Mouse (Mus musculus) layer of hippocampus, adult 2 months (tissue): ENCODE results near the gene Nudt3. TPM values are rescaled to one million over a fixed set of nuclear protein-coding genes. Genes with fewer than 3 reads are reported as not detected.

Source experiments
- DNase-seq, 2 experiments: peaks; one replicate each; pipeline ENCODE4 v3.0.0; 2022; ENCODE audit warnings: low spot score in 2 of 2
- H3K27ac ChIP-seq: fragments of 200-600 bp; 2 replicates; pipeline ENCODE4 v1.8.1; 2022
- H3K4me3 ChIP-seq: fragments of 200-600 bp; 2 replicates; pipeline ENCODE4 v1.8.1; 2022; ENCODE audit warnings: mild to moderate bottlenecking
- CTCF ChIP-seq: fragments of 200-600 bp; conservative IDR thresholded peaks from 2 replicates; pipeline ENCODE4 v1.8.1; 2022; ENCODE audit warnings: antibody characterized with exemption, mild to moderate bottlenecking, moderate library complexity
- total RNA-seq, 2 experiments: library from RNA; stranded (reverse); gene quantifications; 2 replicates each; pipeline ENCODE4 v1.2.3; 2021

Nudt3 gene
- total RNA-seq, 2 experiments from 2014 or later: 462 to 510 TPM

DNA sequence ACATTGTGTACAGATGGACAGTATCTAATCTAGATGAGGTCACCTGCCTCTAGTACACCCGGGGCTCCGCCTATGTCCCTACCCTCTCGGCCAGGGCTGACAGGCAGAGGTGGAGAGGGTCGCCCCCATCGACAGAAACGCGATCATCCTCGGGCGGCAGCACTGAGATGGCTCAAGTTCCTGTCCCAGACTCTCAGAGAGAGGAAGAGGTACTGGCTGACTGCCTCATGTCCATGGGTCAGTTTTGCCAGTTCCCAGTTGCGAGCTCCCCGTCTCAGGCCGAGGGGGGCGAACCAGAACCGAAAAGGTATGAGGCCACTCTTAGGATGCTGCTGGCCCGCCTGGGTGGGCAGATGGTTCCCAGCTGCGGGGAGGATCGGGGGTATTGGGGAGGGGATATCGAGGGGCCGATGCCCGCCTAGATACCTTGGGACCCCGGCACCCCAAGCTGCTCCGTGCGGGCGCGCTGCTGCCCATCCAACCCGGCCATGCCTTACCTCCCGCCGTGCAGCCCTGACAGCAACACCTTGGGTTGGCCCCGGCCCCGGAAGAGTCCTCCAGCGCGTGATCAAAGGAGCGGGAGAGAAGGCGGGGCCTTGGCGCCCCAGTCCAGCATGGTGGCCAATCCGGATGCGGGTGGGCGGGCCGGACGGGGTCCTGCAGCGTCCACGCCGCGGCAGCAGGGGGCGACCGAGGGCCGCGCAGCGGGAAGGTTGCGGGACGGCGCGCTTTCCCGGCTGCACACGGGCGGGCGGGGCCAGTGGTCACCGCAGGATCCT lies 57.9 kb downstream of the Nudt3 start, which contains the start of gene AI413582:
TSS of gene AI413582 (minus strand) at position 594 of the 779 bp plus-strand sequence.
- TF ChIP-seq CTCF: peak; percentile 99

DNA sequence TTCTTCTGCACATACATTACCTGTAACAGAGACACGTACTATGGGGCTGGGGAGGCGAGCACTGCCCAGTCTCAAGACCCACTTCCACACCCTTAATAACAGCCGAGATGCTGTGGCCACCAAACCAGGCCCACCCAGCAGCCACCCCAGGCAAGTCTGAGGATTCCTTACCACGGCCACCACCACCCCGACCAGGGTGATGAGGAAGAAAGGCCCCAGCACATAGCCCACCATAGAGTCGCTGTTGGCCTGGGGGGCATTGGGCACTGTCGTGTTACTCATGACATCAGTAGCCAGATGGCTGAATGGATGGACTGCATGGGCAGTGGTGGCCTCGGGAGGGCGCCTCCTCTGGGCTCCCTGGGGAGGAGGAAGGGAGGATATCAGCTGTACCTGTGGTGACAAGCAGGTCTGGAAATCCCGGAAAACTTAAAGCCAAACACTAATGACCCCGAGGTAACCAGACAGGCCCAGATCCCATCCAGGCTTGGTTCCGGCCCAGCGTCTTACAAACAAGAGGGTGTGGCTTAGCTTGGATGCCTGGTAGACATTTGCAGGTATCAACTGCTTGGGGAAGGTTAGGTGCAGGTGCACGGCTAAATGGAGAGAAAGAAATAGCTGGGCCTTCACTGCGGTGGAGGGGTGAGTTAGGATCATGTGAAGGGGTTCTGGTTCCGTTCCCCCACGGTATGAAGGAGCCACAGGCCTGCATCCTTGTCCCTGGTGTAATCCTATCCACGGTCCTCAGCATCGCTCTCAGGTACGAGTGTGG lies 58.7 kb downstream of the Nudt3 start:
- peak overlapping the region; percentile 63 for H3K4me3 ChIP-seq
- TF ChIP-seq CTCF: peak; percentile 57
- no peak for DNase-seq
- H3K27ac ChIP-seq: peak overlapping the region; percentile 88

More for the DNA sequence above, 57.9 kb downstream of the Nudt3 start, which contains the start of gene AI413582:
- peak within 1 kb of the TSS; percentile 63 for H3K4me3 ChIP-seq
- peak; percentile 95 to 99 for DNase-seq
- H3K27ac ChIP-seq: peak within 1 kb of the TSS; percentile 88

- TF ChIP-seq CTCF: no peak
- DNase-seq: no peak
- Histone ChIP-seq H3K4me3 (no peak overlapping the region), H3K27ac (peak overlapping the region; percentile 88; the same call in 1 of the 2 replicates)
These were observed 59.5 kb downstream of the Nudt3 start for GRCm38 (mm10) chr17:27563771-27564244.

- DNase-seq: peak in 1 of 2 experiments; percentile 79
- no peak overlapping the region for H3K4me3 ChIP-seq
- H3K27ac ChIP-seq: no peak overlapping the region
- no peak for TF ChIP-seq CTCF
These were observed 61.3 kb downstream of the Nudt3 start for GRCm38 (mm10) chr17:27561809-27562526.

DNA sequence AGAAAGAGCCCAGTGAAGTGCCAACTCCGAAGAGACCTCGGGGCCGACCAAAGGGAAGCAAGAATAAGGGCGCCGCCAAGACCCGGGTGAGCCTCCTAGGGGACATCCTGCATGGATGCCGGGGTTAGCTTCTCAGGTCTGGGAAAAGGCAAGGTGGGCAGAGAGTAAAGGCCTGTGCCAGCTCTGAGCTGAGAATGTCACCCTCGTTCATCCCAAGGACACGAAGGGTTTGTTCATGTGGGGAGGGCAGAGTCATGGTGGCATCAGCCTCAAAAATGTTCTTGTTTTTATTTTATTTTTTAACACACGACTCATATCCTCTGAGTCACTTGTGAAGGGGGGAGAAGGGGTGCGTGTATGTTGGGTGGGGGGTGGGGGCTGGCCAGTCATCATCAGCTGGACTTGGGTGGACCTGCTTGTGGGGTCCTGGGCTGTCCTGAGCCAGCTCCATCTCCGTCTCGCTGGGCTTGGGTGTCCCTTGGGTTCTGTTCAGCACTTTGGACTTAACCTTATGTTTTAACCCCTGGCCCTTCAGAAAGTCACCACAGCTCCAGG lies 62.3 kb downstream of the Nudt3 start:
- Histone ChIP-seq H3K27ac (no peak overlapping the region), H3K4me3 (no peak overlapping the region)
- TF ChIP-seq CTCF: no peak
- DNase-seq: no peak

DNA sequence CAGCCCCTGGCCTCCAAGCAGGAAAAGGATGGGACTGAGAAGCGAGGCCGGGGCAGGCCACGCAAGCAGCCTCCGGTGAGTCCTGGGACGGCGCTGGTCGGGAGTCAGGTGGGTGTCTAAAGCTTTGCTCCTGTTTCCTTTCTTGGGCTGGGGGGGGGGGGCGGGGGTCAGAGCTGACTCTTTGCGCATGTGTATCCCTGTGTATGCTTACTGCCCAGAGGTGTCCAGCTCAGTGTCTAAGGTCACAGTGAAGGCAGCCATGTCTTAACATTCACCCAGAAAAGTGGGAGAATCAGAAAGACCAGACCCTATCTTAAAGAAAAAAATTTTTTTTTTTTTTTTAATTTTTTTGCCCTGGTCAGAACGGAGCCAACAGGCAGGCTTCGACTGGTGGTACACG lies 63.7 kb downstream of the Nudt3 start:
- Histone ChIP-seq H3K27ac (no peak overlapping the region), H3K4me3 (no peak overlapping the region)
- no peak for DNase-seq
- no peak for TF ChIP-seq CTCF

GRCm38 (mm10) chr17:27558845-27559244 lies 64.5 kb downstream of the Nudt3 start:
- DNase-seq: no peak
- H3K27ac ChIP-seq: no peak overlapping the region
- TF ChIP-seq CTCF: no peak
- no peak overlapping the region for H3K4me3 ChIP-seq

DNA sequence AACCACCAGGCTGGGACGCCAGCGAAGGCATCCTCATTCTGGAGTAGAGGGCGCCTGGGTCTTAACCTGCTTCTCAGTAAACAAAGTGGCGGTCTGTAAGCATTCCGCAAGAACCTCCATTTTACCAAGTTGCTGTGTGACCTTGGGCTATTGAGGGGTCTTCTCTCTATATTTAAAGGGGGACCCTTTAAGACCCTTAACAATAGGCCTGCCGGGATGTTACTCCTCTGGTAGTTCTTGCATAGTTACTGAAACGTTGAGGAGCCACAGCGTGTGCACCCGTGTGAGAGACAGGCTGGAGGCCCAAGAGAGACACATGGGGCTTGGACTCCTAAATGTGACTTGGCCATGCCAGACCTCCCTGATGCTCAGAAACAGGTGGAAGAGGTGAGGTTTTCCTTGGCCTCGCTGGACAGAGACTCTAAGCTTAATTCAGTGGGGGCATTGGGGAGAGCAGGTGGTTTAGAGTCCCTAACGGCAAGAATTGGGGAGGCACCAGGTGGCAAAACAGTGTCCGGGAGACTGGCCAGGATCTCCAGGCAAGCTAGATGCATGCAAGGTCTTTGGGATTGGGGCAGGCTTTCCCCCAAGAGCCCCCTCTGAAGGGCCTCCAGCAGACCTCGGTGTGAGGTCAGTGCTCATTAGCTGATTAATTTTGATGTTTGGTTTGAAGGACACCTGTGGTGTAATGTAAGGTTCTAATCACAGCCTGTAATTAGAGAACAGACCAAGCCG lies 65.2 kb downstream of the Nudt3 start:
- TF ChIP-seq CTCF: no peak
- H3K27ac ChIP-seq: no peak overlapping the region; the same call in 1 of the 2 replicates
- no peak for DNase-seq

DNA sequence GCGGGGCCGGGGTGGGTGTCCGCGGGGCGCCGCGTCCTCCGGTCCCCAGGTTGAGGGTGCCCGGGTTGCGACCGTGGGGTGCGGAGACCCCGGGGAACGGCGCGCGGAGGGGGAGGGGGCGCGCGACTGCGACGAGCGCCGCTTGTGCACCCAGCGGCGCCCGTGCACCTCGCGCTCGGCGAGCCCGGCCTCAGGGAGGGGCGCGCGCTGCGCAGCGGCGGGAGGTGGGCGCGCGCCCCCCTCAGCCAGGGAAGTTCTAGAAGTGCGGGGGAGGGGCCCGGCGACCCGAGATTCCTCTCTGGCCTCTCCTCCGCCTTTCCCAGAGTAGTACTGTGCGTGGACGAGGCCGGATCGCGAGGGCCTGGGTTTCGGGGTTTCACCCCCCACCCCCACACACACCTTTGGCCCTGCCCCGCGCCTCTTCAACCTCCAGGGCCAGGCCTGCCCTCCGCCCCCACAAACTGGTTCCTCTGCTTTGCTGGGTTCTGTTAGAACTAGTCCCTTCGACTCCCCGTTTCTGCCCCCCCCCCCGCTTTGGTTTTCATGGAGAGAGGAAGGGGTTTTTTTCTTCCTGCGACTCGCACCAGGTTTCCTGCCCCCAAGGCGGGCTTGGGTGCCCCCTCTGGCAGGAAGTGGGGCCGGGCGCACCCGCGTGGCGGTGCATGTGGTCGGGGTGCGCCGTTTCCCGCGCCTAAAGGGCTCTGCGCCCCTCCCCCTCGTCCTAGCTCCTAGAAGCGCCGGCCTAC lies 65.9 kb downstream of the Nudt3 start:
- DNase-seq: no peak
- H3K27ac ChIP-seq: peak overlapping the region; percentile 93
- H3K4me3 ChIP-seq: peak overlapping the region; percentile 93
- peak; percentile 32; the same call in 1 of the 2 replicates for TF ChIP-seq CTCF

More for the DNA sequence above, 65.2 kb downstream of the Nudt3 start:
- peak overlapping the region; percentile 93 for H3K4me3 ChIP-seq

- Histone ChIP-seq H3K4me3 (peak within 1 kb of the TSS; percentile 93), H3K27ac (peak within 1 kb of the TSS; percentile 93)
- DNase-seq: peak; percentile 55 to 81
- TF ChIP-seq CTCF: no peak
These were observed 66.8 kb downstream of the Nudt3 start, which contains the start of gene Hmga1 for GRCm38 (mm10) chr17:27556315-27557011. Gene Hmga1 (plus strand): TSS chr17:27556497.
